Mouse (Mus musculus) CD8-positive naive resting alpha-beta T cell, adult 2 months (primary cell): ENCODE results near the gene Lenep.

Experiments
- DNase-seq, 2 experiments: peaks; one replicate each; pipeline ENCODE4 v3.0.0; 2022; ENCODE audit warnings: low read depth in 2 of 2, low spot score in 2 of 2

Gene Lenep

GRCm38 (mm10) chr3:89378394-89379067, 24.1 kb downstream of the Lenep start:
- DNase-seq, result peak; percentile 49 to 61

DNA sequence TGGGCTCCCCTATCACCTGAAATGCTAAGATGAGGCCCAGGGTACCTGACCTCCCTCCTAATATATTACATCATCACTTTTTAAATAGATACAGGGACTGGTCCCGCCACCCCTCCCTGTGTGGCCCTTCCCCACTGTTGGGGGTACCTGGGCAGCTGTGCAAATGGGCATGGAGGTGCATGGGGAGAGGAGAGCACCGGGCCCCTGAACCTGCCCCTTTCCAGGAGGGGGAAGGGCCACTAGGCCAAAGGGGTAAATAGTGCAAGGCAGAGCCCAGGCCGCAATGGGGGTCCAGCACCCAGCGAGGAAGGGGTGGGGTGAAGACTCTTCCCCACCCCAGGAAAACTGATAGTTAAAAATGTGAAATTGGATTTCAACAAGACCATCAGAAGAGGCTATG, 24.8 kb downstream of the Lenep start:
- no peak for DNase-seq

- DNase-seq, result no peak
These were observed 28.9 kb downstream of the Lenep start for GRCm38 (mm10) chr3:89373581-89374231.

- DNase-seq, result no peak
These were observed 35.3 kb downstream of the Lenep start for GRCm38 (mm10) chr3:89367338-89367737.

DNA sequence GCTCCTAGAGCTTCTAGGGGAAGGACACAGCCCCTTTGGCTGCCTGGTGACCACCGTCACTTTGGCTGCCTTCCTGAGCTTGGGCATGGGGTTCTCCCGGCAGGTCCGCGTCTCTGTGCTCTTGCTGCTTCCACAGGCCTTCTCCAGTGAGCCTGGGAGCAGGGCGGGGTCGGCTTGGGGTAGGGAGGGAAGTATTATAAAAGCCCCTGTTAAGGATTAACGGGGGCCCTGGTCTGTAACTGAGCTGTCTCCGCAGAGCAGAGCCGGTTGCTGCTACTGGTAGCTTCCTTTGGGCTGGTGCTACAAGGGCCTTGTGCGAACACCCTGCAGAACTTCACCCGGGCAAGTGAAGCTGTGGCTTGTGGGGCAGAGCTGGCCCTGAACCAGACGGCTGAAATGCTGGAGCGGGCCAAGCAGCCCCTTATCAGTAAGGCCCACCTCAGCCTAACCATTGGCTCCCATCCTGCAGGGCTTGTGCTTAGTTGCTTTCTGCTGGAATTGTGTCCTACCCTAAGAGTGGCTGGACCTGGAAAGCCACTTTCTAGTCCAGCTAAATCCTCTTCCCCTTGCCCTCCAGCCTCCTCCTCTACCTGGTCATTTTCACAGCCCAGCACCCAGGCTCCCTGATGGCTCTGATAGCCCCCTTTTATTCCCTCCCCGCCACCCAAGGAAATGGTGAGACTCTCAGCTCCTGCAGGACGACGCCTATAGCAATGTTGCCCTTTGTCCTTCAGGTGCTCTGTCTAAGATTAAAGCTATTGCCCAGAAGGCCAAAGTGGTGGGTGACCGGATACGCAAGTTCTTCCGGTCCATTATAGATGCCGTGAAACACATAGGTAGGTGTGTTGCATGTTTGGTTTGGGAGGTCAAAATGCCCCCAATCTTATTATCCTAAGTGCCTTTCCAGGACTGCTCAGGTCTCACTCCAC, 36.8 kb downstream of the Lenep start:
- no peak for DNase-seq

- no peak for DNase-seq
These were observed 37.5 kb downstream of the Lenep start, which contains the start of gene Dcst1 for GRCm38 (mm10) chr3:89365153-89365485. TSS of gene Dcst1 (minus strand) at chr3:89365253.

DNA sequence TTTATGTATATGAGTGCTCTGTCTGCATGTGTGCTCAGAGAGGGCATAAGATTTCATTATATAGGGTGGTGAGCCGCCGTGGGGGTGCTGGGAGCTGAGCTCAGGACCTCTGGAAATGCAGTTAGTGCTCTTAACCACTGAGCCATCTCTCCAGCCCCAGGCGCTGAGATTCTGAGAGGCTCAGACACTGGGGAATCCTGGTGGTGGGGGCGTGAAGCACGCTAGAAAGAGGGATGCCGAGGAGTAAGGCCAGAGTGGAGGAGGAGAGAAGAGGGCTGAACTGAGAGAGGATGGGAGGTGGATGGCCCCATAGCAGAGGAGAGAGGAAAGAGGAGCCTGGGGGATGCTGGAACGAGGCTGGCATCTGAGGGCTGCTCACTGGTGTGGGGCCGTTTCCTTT, 38.0 kb downstream of the Lenep start:
- no peak for DNase-seq

DNA sequence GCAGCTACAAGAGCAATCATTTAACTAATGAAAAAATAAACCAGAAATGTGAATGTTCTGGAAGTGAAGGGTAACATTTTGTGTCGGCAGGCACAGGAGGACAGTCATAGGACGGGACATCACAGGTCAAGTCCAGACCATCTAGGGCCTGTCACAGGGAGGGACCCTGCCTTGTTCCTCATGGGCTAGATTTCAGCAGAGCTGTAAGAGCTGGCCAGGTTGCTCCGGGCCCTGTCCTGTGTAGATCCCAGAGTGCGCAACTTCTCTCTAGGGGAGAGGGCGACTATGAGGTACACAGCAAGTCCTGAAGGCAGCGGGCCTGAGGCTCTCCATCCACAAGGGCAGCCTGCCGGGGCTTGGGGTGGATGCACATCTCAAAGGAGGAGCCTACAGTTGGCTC, 40.9 kb downstream of the Lenep start, which contains the start of gene Dcst2:
Gene Dcst2 (plus strand): TSS at position 301 of the 400 bp plus-strand sequence.
- DNase-seq, result no peak

- no peak for DNase-seq
These were observed 42.4 kb downstream of the Lenep start for GRCm38 (mm10) chr3:89360237-89360636.

- no peak for DNase-seq
These were observed 43.0 kb downstream of the Lenep start for GRCm38 (mm10) chr3:89359630-89360029.

DNA sequence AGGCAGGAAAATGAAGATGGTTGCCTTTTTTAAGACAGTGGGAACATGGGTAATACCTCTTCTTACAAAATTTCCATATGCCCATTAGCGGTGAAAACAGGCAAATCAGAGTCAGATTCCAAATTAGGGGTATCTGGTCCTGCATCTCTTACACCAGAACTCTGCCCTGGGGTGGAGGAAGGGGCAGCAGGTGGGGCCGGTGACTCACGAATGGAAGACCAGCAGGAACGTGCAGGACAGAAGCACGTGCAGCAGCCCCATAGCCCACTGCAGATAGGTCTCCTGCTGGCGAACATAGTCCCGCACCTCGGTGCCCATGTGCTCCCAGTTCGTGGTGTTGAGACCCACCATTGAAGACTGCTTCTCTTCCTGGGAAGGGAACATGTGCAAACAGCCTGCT, 46.6 kb downstream of the Lenep start:
- DNase-seq, result no peak

DNA sequence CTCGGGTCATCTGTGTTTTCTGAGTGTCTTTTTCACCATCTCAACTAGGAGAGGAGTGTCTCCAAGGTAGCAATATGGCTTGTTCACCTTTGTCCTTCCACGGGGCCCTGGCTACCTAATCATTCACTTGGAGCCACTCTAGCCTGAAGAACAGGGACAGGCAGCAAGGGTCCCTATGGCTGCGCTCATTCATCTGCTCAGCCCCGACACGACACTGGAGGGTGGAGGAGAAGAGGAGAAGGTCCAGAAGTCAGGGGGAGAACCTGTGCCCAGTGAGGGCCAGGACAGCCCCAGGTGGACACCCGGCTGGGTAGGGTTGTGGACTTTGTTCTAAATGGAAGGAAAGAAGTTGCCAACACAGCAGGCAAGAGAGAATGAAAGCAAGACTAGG, 47.1 kb downstream of the Lenep start:
- DNase-seq, result no peak

DNA sequence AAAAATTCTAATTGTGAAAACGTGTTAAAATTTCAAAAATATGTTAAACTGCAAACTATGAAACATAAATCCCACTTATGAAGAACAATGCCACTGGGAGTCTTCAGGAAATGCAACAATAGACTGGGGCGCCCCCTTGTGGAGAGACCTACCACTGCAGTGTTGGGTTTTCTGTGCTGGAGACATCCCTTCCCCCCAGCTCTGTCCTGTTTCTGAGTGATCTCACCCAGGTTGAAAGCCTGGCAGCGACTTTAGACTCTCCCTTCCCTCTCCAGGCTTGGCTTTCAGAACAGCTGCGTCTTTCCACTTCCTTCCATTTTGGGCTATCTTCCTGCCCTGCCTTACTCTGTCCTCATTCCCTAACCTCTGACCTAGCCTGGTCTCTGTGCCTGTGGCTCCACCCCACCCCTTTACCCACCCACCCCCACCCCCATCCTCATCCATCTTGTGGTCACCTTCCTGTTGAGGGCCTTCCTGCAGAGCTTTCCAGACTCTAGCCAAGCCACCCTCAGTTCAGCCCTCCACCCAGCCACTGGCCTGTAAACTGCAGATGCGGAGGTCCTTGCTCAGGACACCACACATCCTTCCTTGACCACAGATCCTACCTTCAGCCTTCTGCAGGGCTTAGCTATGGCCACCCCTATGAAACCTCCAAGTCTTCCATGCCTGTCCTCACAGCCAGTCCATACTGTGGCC, 47.6 kb downstream of the Lenep start:
- peak; percentile 76 to 81 for DNase-seq

DNA sequence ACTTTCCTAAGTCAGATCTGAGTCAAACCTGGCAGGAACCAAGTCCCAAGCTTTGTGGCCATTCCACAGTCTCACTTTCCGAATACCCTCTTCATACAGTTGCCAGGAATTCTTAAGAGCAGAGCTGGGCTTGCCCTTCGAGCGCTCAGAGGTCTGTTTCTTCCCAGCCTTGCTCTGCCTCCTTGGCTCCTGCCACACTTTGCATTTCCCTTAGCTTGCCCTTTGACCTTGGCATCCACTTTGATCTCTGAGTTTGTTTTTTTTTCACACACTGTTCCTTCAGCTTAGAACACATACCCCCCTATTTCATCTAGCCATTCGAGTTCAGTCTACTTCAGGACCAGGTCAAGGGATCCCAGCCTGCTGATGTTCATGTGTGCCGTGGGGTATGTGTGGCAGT, 51.3 kb downstream of the Lenep start:
- no peak for DNase-seq
